Mouse (Mus musculus) adrenal gland, adult 18-20 months (tissue): ENCODE data around the gene Oscp1. TPM values are rescaled to one million over a fixed set of nuclear protein-coding genes. Genes with fewer than 3 reads are reported as not detected.
A peak's percentile ranks its signal among the peaks of the same experiment; 100 is the strongest.
"Not testable (repeated sequence)": the region's sequence is repeated elsewhere in the genome, so short reads cannot be mapped to it uniquely, and the experiment has no call there.

Experiments used
- DNase-seq, 2 experiments: peaks; one replicate each; pipeline ENCODE4 v3.0.0; 2021 to 2022; ENCODE audit warnings: low spot score in 2 of 2
- total RNA-seq, 2 experiments: library from RNA; stranded (reverse); gene quantifications; 1 replicate in 1 of 2; 2 replicates in 1 of 2; pipeline ENCODE4 v1.2.3; 2021

Gene Oscp1
- total RNA-seq, 2 experiments from 2014 or later: 7.2 to 10.6 TPM

GRCm38 (mm10) chr4:126079266-126079665 is 20.9 kb downstream of the Oscp1 start:
- DNase-seq: no peak

GRCm38 (mm10) chr4:126081601-126082000 is 23.2 kb downstream of the Oscp1 start:
- no peak for DNase-seq

- no peak for DNase-seq
Observed at GRCm38 (mm10) chr4:126083021-126083420, 24.7 kb downstream of the Oscp1 start.

- DNase-seq: no peak
Observed at GRCm38 (mm10) chr4:126084382-126084781, 26.0 kb downstream of the Oscp1 start.

- DNase-seq: peak; percentile 74 to 76
Observed at GRCm38 (mm10) chr4:126085996-126086576, 27.7 kb downstream of the Oscp1 start.

GRCm38 (mm10) chr4:126090101-126090847 is 31.9 kb downstream of the Oscp1 start:
- DNase-seq: no peak

GRCm38 (mm10) chr4:126090848-126091124 is 32.4 kb downstream of the Oscp1 start:
- DNase-seq: no peak

- DNase-seq: no peak
Observed at GRCm38 (mm10) chr4:126091873-126092272, 33.5 kb downstream of the Oscp1 start.

GRCm38 (mm10) chr4:126095622-126096430 is 37.5 kb downstream of the Oscp1 start:
- not testable (repeated sequence) for DNase-seq

GRCm38 (mm10) chr4:126096464-126097111 is 38.2 kb downstream of the Oscp1 start, which contains the start of gene Lsm10:
Gene Lsm10 (plus strand): TSS chr4:126096623.
- peak; percentile 84 to 88 for DNase-seq

GRCm38 (mm10) chr4:126097711-126098253 is 39.4 kb downstream of the Oscp1 start:
- DNase-seq: no peak

GRCm38 (mm10) chr4:126099365-126099764 is 41.0 kb downstream of the Oscp1 start:
- no peak for DNase-seq

GRCm38 (mm10) chr4:126100764-126101163 is 42.4 kb downstream of the Oscp1 start:
- DNase-seq: no peak

- peak; percentile 33 to 35 for DNase-seq
Observed at GRCm38 (mm10) chr4:126102061-126102841, 43.9 kb downstream of the Oscp1 start.

GRCm38 (mm10) chr4:126103057-126103581 is 44.8 kb downstream of the Oscp1 start:
- DNase-seq: peak; percentile 79 to 90

GRCm38 (mm10) chr4:126103590-126104068 is 45.3 kb downstream of the Oscp1 start, which contains the start of gene Stk40:
Gene Stk40 (plus strand): TSS chr4:126103957.
- peak; percentile 93 for DNase-seq

- peak in 1 of 2 experiments; percentile 41 for DNase-seq
Observed at GRCm38 (mm10) chr4:126104261-126105075, 46.1 kb downstream of the Oscp1 start.

- no peak for DNase-seq
Observed at GRCm38 (mm10) chr4:126105131-126105783, 46.9 kb downstream of the Oscp1 start.
